14 mouse cellular contexts compared by ENCODE assay signal in genomic region chr16:18159778-18160177, GRCm38 (mm10). TPM values are rescaled to one million over a fixed set of nuclear protein-coding genes. Genes with fewer than 3 reads are reported as not detected.
DNase-seq lines count a peak whose midpoint lies in the region; ATAC-seq and TF ChIP-seq lines count a peak whose summit lies in the region.
"Had no signal": no experiment of that assay in that cellular context is flagged by ENCODE, and none has a peak within 500 bp of the region (broad histone marks: within the 10 kb centered on the region; RNA-seq: fewer than 3 reads in every experiment).

No protein-coding gene starts in this region.

- no peaks in the 10 kb centered on the region for H3K9me3 ChIP-seq in kidney, embryonic 15.5 days (replicated peaks)
- H3K9me3 ChIP-seq in liver, postnatal 0 days (ENCODE audit: low read length): no peaks in the 10 kb centered on the region
- H3K9me3 ChIP-seq: liver, embryonic 12.5 days had no signal

- no peaks in the 10 kb centered on the region for H3K36me3 ChIP-seq in kidney, embryonic 15.5 days
- no peaks in the 10 kb centered on the region for H3K36me3 ChIP-seq in liver, postnatal 0 days (replicated peaks; ENCODE audit: insufficient read depth, low read length)
- H3K36me3 ChIP-seq: liver, embryonic 12.5 days had no signal

- no peak for TF ChIP-seq CTCF in bone marrow, adult 2 months (IDR thresholded peaks at IDR 0.05; ENCODE audit: control insufficient read depth, insufficient read depth, low read length)
- no peak for TF ChIP-seq CTCF in liver, postnatal 0 days (IDR thresholded peaks at IDR 0.05; ENCODE audit: low read depth)

- no peak for TF ChIP-seq EP300 in liver, postnatal 0 days (IDR thresholded peaks at IDR 0.05; ENCODE audit: low read depth)

- no peak for TF ChIP-seq POLR2A in bone marrow, adult 2 months (IDR thresholded peaks at IDR 0.05; ENCODE audit: borderline replicate concordance, control insufficient read depth, low read depth, low read length)

- peaks cover 39% of the 10 kb centered on the region for H3K4me1 ChIP-seq in kidney, embryonic 15.5 days
- H3K4me1 ChIP-seq in bone marrow, adult 2 months (ENCODE audit: control insufficient read depth, insufficient read depth, low read length): peaks cover 6% of the 10 kb centered on the region; the same call in 1 of the 2 replicates
- peaks cover 8% of the 10 kb centered on the region for H3K4me1 ChIP-seq in liver, postnatal 0 days (ENCODE audit: insufficient read depth)

- H3K4me3 ChIP-seq in kidney, embryonic 15.5 days (replicated peaks): no peak overlapping the region
- no peak overlapping the region for H3K4me3 ChIP-seq in bone marrow, adult 2 months (replicated peaks; ENCODE audit: control insufficient read depth, low read depth, low read length)
- H3K4me3 ChIP-seq in liver, postnatal 0 days (ENCODE audit: low read depth, low read length): no peak overlapping the region
- H3K4me3 ChIP-seq: erythroblast, embryonic 14.5 days; liver, embryonic 12.5 days had no signal

- 56% methylated on average over 1 of the region's 1 CpGs for WGBS in kidney, embryonic 15.5 days
- WGBS in bone marrow, adult 2 months: 4% methylated on average over 1 of the region's 1 CpGs
- WGBS in liver, postnatal 0 days (ENCODE audit: insufficient replicate concordance): 27% methylated on average over 1 of the region's 1 CpGs

- no peak overlapping the region for H3K9ac ChIP-seq in kidney, embryonic 15.5 days
- no peak overlapping the region for H3K9ac ChIP-seq in liver, postnatal 0 days (replicated peaks)
- H3K9ac ChIP-seq: liver, embryonic 12.5 days had no signal

- H3K27ac ChIP-seq in kidney, embryonic 15.5 days: no peak overlapping the region
- peak overlapping the region; percentile 61; the same call in 1 of the 2 replicates for H3K27ac ChIP-seq in bone marrow, adult 2 months (ENCODE audit: control insufficient read depth, insufficient read depth, low read depth, low read length, poor library complexity)
- H3K27ac ChIP-seq in liver, postnatal 0 days (ENCODE audit: low read depth): no peak overlapping the region
- H3K27ac ChIP-seq: liver, embryonic 12.5 days had no signal

- H3K4me2 ChIP-seq in kidney, embryonic 15.5 days: no peak overlapping the region
- no peak overlapping the region for H3K4me2 ChIP-seq in liver, postnatal 0 days (ENCODE audit: low read depth, low read length)
- H3K4me2 ChIP-seq: liver, embryonic 12.5 days; midbrain, embryonic 11.5 days had no signal

- ATAC-seq in kidney, embryonic 15.5 days (replicated peaks; ENCODE audit: low FRiP score): no peak
- no peak for ATAC-seq in liver, postnatal 0 days

- intact Hi-C loops in left cerebral cortex, postnatal 25 days (cut with DNase I): no loop called here

- DNase-seq in adrenal gland, postnatal 14 days: peak; percentile 36
- no peak for DNase-seq in adrenal gland, adult 2 months
- peak; percentile 33 for DNase-seq in kidney, adult 18-20 months
- peak; percentile 84 to 88 for DNase-seq in kidney, postnatal 4 days
- no peak for DNase-seq in liver, postnatal 0 days
- no peak for DNase-seq in left cerebral cortex, postnatal 25 days (ENCODE audit: low spot score in 2 of 2)
- DNase-seq: spleen, adult 18-20 months; thymus, adult 2 months had no signal

- H3K27me3 ChIP-seq in kidney, embryonic 15.5 days: no peaks in the 10 kb centered on the region; the same call in 1 of the 2 replicates
- H3K27me3 ChIP-seq in liver, postnatal 0 days (ENCODE audit: insufficient read depth, low read length): no peaks in the 10 kb centered on the region

RNA-seq across cellular contexts. Expression of gene Rtn4r, which starts 32.3 kb away (rescaled TPM):
- 0.33 and 0.86 TPM in 2 replicates for total RNA-seq in adrenal gland, postnatal 14 days (2021)
- under 1 TPM; 0.14 to 0.23 TPM for total RNA-seq in adrenal gland, adult 2 months (2021)
- polyA plus RNA-seq in adrenal gland, adult 2 months (2012; rRNA removed): 0.58 and 0.90 TPM in 2 replicates
- polyA plus RNA-seq in kidney, embryonic 15.5 days (2015; fragmentation: Nextera tagmentation; extraction: Ambion mirVana): 2.6 and 3.6 TPM in 2 replicates
- polyA plus RNA-seq in bone marrow, adult 2 months (2011; ENCODE audit: insufficient read depth, insufficient read length, low replicate concordance, missing spikeins): 0.77 and 1.2 TPM in 2 replicates
- 0.15 and 0.21 TPM in 2 replicates for polyA plus RNA-seq in liver, postnatal 0 days (2015; fragmentation: Nextera tagmentation; extraction: Ambion mirVana)
- 100 to 1,000 TPM; 119 to 138 TPM for total RNA-seq in left cerebral cortex, postnatal 25 days (2021)

RNA-seq across cellular contexts. Expression of gene Ccdc188, which starts 57.9 kb away (rescaled TPM):
- not detected in 2 replicates for total RNA-seq in adrenal gland, postnatal 14 days (2021)
- not detected for total RNA-seq in adrenal gland, adult 2 months (2021)
- polyA plus RNA-seq in adrenal gland, adult 2 months (2012; rRNA removed): not detected in 2 replicates
- polyA plus RNA-seq in kidney, embryonic 15.5 days (2015; fragmentation: Nextera tagmentation; extraction: Ambion mirVana): not detected in 2 replicates
- polyA plus RNA-seq in bone marrow, adult 2 months (2011; ENCODE audit: insufficient read depth, insufficient read length, low replicate concordance, missing spikeins): not detected in 2 replicates
- polyA plus RNA-seq in liver, postnatal 0 days (2015; fragmentation: Nextera tagmentation; extraction: Ambion mirVana): not detected in 2 replicates
- not detected for total RNA-seq in left cerebral cortex, postnatal 25 days (2021)
- polyA plus RNA-seq: erythroblast, embryonic 14.5 days; hindbrain, embryonic 11.5 days; liver, embryonic 12.5 days; midbrain, embryonic 11.5 days had no signal

Comparison
In these comparisons a context has a peak if more than half of its experiments do, and no peak if none do; other contexts are left out.
1. DNase-seq: peak in adrenal gland, postnatal 14 days (single experiment), kidney, adult 18-20 months (single experiment) and kidney, postnatal 4 days (2 of 2); none in adrenal gland, adult 2 months (single experiment), liver, postnatal 0 days (single experiment) and left cerebral cortex, postnatal 25 days (0 of 2).